Mouse (Mus musculus): ENCODE measurements around the gene Rfesd. TPM values are rescaled to one million over a fixed set of nuclear protein-coding genes. Genes with fewer than 3 reads are reported as not detected.

Gene Rfesd
- polyA plus RNA-seq, 1 experiment from 2014 or later: 18.1 TPM

GRCm38 (mm10) chr13:76055391-76056232 lies 37.1 kb upstream of the Rfesd start:
- Histone ChIP-seq H3K27me3 (replicated peaks; ENCODE audit: control insufficient read depth, insufficient read depth, low read length) (peaks cover 32% of the 10 kb centered on the region), H3K9ac (ENCODE audit: low read depth, low read length) (peak overlapping the region; percentile 44)
- WGBS: under 1% methylated on average over 58 of the region's 59 CpGs

GRCm38 (mm10) chr13:76044971-76045370 lies 26.5 kb upstream of the Rfesd start:
- H3K27me3 ChIP-seq (replicated peaks; ENCODE audit: control insufficient read depth, insufficient read depth, low read length): no peaks in the 10 kb centered on the region
- H3K9me3 ChIP-seq (ENCODE audit: control insufficient read depth, low read length): no peaks in the 10 kb centered on the region
- H3K36me3 ChIP-seq (ENCODE audit: control insufficient read depth, insufficient read depth, low read length): no peaks in the 10 kb centered on the region
- no peak for ATAC-seq
- H3K9ac ChIP-seq (ENCODE audit: low read depth, low read length): no peak overlapping the region
- no peak overlapping the region for H3K4me3 ChIP-seq (ENCODE audit: low read length)
- H3K27ac ChIP-seq (ENCODE audit: low read length): no peak overlapping the region
- no peaks in the 10 kb centered on the region for H3K4me1 ChIP-seq (ENCODE audit: control insufficient read depth, insufficient read depth, low read length)
- no peak overlapping the region for H3K4me2 ChIP-seq (ENCODE audit: low read depth, low read length)

More at GRCm38 (mm10) chr13:76055391-76056232, 37.1 kb upstream of the Rfesd start:
- peak; percentile 74 for ATAC-seq
- peak overlapping the region; percentile 98 for H3K4me2 ChIP-seq (ENCODE audit: low read depth, low read length)
- H3K36me3 ChIP-seq (ENCODE audit: control insufficient read depth, insufficient read depth, low read length): no peaks in the 10 kb centered on the region
- H3K27ac ChIP-seq (ENCODE audit: low read length): no peak overlapping the region
- peak overlapping the region; percentile 54 for H3K4me3 ChIP-seq (ENCODE audit: low read length)
- H3K4me1 ChIP-seq (ENCODE audit: control insufficient read depth, insufficient read depth, low read length): peaks cover 11% of the 10 kb centered on the region
- 0 out of 2 replicates have a peak, but pooled peaks cover under 1% of the 10 kb centered on the region for H3K9me3 ChIP-seq (ENCODE audit: control insufficient read depth, low read length)

- ATAC-seq: no peak
- Histone ChIP-seq H3K36me3 (ENCODE audit: control insufficient read depth, insufficient read depth, low read length) (no peaks in the 10 kb centered on the region), H3K4me2 (ENCODE audit: low read depth, low read length) (no peak overlapping the region), H3K9ac (ENCODE audit: low read depth, low read length) (no peak overlapping the region), H3K9me3 (ENCODE audit: control insufficient read depth, low read length) (no peaks in the 10 kb centered on the region), H3K27ac (ENCODE audit: low read length) (no peak overlapping the region), H3K4me1 (ENCODE audit: control insufficient read depth, insufficient read depth, low read length) (no peaks in the 10 kb centered on the region), H3K27me3 (replicated peaks; ENCODE audit: control insufficient read depth, insufficient read depth, low read length) (no peaks in the 10 kb centered on the region), H3K4me3 (ENCODE audit: low read length) (no peak overlapping the region)
- WGBS: 46% methylated on average over 1 of the region's 1 CpGs
Measured at GRCm38 (mm10) chr13:76042455-76042854, 23.9 kb upstream of the Rfesd start.

- no peaks in the 10 kb centered on the region for H3K9me3 ChIP-seq (ENCODE audit: control insufficient read depth, low read length)
- no peak overlapping the region for H3K9ac ChIP-seq (ENCODE audit: low read depth, low read length)
- no peaks in the 10 kb centered on the region for H3K4me1 ChIP-seq (ENCODE audit: control insufficient read depth, insufficient read depth, low read length)
- no peak overlapping the region for H3K4me3 ChIP-seq (ENCODE audit: low read length)
- no peaks in the 10 kb centered on the region for H3K27me3 ChIP-seq (replicated peaks; ENCODE audit: control insufficient read depth, insufficient read depth, low read length)
- H3K27ac ChIP-seq (ENCODE audit: low read length): no peak overlapping the region
- ATAC-seq: no peak
- H3K4me2 ChIP-seq (ENCODE audit: low read depth, low read length): no peak overlapping the region
- WGBS: 83% methylated on average over 3 of the region's 3 CpGs
- H3K36me3 ChIP-seq (ENCODE audit: control insufficient read depth, insufficient read depth, low read length): no peaks in the 10 kb centered on the region
Measured at GRCm38 (mm10) chr13:76024588-76024987, 6.1 kb upstream of the Rfesd start.

GRCm38 (mm10) chr13:76021782-76022181 lies 3.3 kb upstream of the Rfesd start:
- no peaks in the 10 kb centered on the region for H3K27me3 ChIP-seq (replicated peaks; ENCODE audit: control insufficient read depth, insufficient read depth, low read length)
- H3K9me3 ChIP-seq (ENCODE audit: control insufficient read depth, low read length): no peaks in the 10 kb centered on the region
- H3K27ac ChIP-seq (ENCODE audit: low read length): no peak overlapping the region
- WGBS: 94% methylated on average over 2 of the region's 2 CpGs
- H3K4me2 ChIP-seq (ENCODE audit: low read depth, low read length): no peak overlapping the region
- H3K4me1 ChIP-seq (ENCODE audit: control insufficient read depth, insufficient read depth, low read length): no peaks in the 10 kb centered on the region
- no peak overlapping the region for H3K4me3 ChIP-seq (ENCODE audit: low read length)
- H3K9ac ChIP-seq (ENCODE audit: low read depth, low read length): no peak overlapping the region
- no peak for ATAC-seq
- H3K36me3 ChIP-seq (ENCODE audit: control insufficient read depth, insufficient read depth, low read length): no peaks in the 10 kb centered on the region

GRCm38 (mm10) chr13:76018844-76019400 lies 403 bp upstream of the Rfesd start:
- no peaks in the 10 kb centered on the region for H3K36me3 ChIP-seq (ENCODE audit: control insufficient read depth, insufficient read depth, low read length)
- no peak overlapping the region for H3K27ac ChIP-seq (ENCODE audit: low read length)
- H3K4me2 ChIP-seq (ENCODE audit: low read depth, low read length): peak overlapping the region; percentile 69
- no peaks in the 10 kb centered on the region for H3K27me3 ChIP-seq (replicated peaks; ENCODE audit: control insufficient read depth, insufficient read depth, low read length)
- H3K4me3 ChIP-seq (ENCODE audit: low read length): peak overlapping the region; percentile 78
- peak; percentile 60 for ATAC-seq
- no peaks in the 10 kb centered on the region for H3K9me3 ChIP-seq (ENCODE audit: control insufficient read depth, low read length)
- no peaks in the 10 kb centered on the region for H3K4me1 ChIP-seq (ENCODE audit: control insufficient read depth, insufficient read depth, low read length)
- H3K9ac ChIP-seq (ENCODE audit: low read depth, low read length): no peak overlapping the region
- WGBS: 43% methylated on average over 5 of the region's 5 CpGs

- 57% methylated on average over 4 of the region's 4 CpGs for WGBS
- no peaks in the 10 kb centered on the region for H3K9me3 ChIP-seq (ENCODE audit: control insufficient read depth, low read length)
- H3K27ac ChIP-seq (ENCODE audit: low read length): peak overlapping the region; percentile 57; the same call in 1 of the 2 replicates
- H3K4me2 ChIP-seq (ENCODE audit: low read depth, low read length): peak overlapping the region; percentile 69
- no peaks in the 10 kb centered on the region for H3K27me3 ChIP-seq (replicated peaks; ENCODE audit: control insufficient read depth, insufficient read depth, low read length)
- no peak for ATAC-seq
- H3K4me3 ChIP-seq (ENCODE audit: low read length): peak overlapping the region; percentile 78
- H3K36me3 ChIP-seq (ENCODE audit: control insufficient read depth, insufficient read depth, low read length): no peaks in the 10 kb centered on the region
- H3K9ac ChIP-seq (ENCODE audit: low read depth, low read length): peak overlapping the region; percentile 96
- H3K4me1 ChIP-seq (ENCODE audit: control insufficient read depth, insufficient read depth, low read length): no peaks in the 10 kb centered on the region
Measured at GRCm38 (mm10) chr13:76017465-76017864, 1.1 kb downstream of the Rfesd start.

- H3K4me3 ChIP-seq (ENCODE audit: low read length): no peak overlapping the region
- ATAC-seq: no peak
- H3K4me2 ChIP-seq (ENCODE audit: low read depth, low read length): no peak overlapping the region
- no peaks in the 10 kb centered on the region for H3K9me3 ChIP-seq (ENCODE audit: control insufficient read depth, low read length)
- no peaks in the 10 kb centered on the region for H3K27me3 ChIP-seq (replicated peaks; ENCODE audit: control insufficient read depth, insufficient read depth, low read length)
- no peaks in the 10 kb centered on the region for H3K36me3 ChIP-seq (ENCODE audit: control insufficient read depth, insufficient read depth, low read length)
- WGBS: 61% methylated on average over 2 of the region's 2 CpGs
- H3K27ac ChIP-seq (ENCODE audit: low read length): no peak overlapping the region
- H3K9ac ChIP-seq (ENCODE audit: low read depth, low read length): no peak overlapping the region
- H3K4me1 ChIP-seq (ENCODE audit: control insufficient read depth, insufficient read depth, low read length): no peaks in the 10 kb centered on the region
Measured at GRCm38 (mm10) chr13:76014511-76014910, 4.0 kb downstream of the Rfesd start.

GRCm38 (mm10) chr13:76003272-76003671 lies 15.2 kb downstream of the Rfesd start:
- no peaks in the 10 kb centered on the region for H3K27me3 ChIP-seq (replicated peaks; ENCODE audit: control insufficient read depth, insufficient read depth, low read length)
- no peak for ATAC-seq
- no peaks in the 10 kb centered on the region for H3K9me3 ChIP-seq (ENCODE audit: control insufficient read depth, low read length)
- WGBS: 59% methylated on average over 3 of the region's 3 CpGs
- H3K4me2 ChIP-seq (ENCODE audit: low read depth, low read length): no peak overlapping the region
- H3K36me3 ChIP-seq (ENCODE audit: control insufficient read depth, insufficient read depth, low read length): no peaks in the 10 kb centered on the region
- no peak overlapping the region for H3K4me3 ChIP-seq (ENCODE audit: low read length)
- no peak overlapping the region for H3K27ac ChIP-seq (ENCODE audit: low read length)
- H3K4me1 ChIP-seq (ENCODE audit: control insufficient read depth, insufficient read depth, low read length): no peaks in the 10 kb centered on the region
- no peak overlapping the region for H3K9ac ChIP-seq (ENCODE audit: low read depth, low read length)

Measured in intestine, embryonic 16.5 days (tissue).